Mouse (Mus musculus): ENCODE measurements around the gene Lamtor2. TPM values are rescaled to one million over a fixed set of nuclear protein-coding genes. Genes with fewer than 3 reads are reported as not detected.

Gene Lamtor2
- polyA plus RNA-seq, 1 experiment from 2014 or later: 198 TPM

- Histone ChIP-seq H3K36me3 (peaks cover 62% of the 10 kb centered on the region), H3K27ac (no peak overlapping the region), H3K4me2 (no peak overlapping the region), H3K9ac (no peak overlapping the region), H3K9me3 (no peaks in the 10 kb centered on the region), H3K27me3 (replicated peaks) (no peaks in the 10 kb centered on the region), H3K4me3 (replicated peaks) (no peak overlapping the region), H3K4me1 (no peaks in the 10 kb centered on the region; the same call in 1 of the 2 replicates)
- 74% methylated on average over 4 of the region's 4 CpGs for WGBS
- no peak for ATAC-seq (ENCODE audit: insufficient read depth, low FRiP score, low read depth)
Observed at GRCm38 (mm10) chr3:88566536-88567061, 13.7 kb upstream of the Lamtor2 start.

DNA sequence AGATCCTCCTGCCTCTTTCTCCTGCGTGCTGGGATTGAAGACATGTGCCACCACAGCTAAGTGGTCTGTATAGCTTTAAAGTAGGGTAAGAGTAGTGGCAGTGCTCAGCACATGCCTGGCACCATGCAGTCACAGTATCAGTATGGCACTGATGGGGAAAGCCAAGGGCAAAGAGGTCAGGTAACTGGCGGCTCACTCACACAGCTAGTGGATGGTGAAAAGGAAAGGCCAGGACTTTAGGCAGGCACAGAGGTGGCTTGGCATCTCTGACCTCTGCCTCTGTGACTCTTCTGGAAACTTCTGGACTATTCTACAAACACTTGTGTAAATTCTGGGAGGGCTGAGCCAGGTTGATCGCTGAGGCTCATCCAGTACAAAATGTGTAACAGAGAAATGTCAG lies 13.2 kb upstream of the Lamtor2 start:
- H3K36me3 ChIP-seq: peaks cover 62% of the 10 kb centered on the region
- WGBS: 86% methylated on average over 3 of the region's 3 CpGs
- no peak overlapping the region for H3K27ac ChIP-seq
- H3K9me3 ChIP-seq: no peaks in the 10 kb centered on the region
- H3K9ac ChIP-seq: no peak overlapping the region
- H3K27me3 ChIP-seq (replicated peaks): no peaks in the 10 kb centered on the region
- no peak for ATAC-seq (ENCODE audit: insufficient read depth, low FRiP score, low read depth)
- no peak overlapping the region for H3K4me3 ChIP-seq (replicated peaks)
- no peak overlapping the region for H3K4me2 ChIP-seq
- no peaks in the 10 kb centered on the region; the same call in 1 of the 2 replicates for H3K4me1 ChIP-seq

GRCm38 (mm10) chr3:88563966-88564365 lies 11.1 kb upstream of the Lamtor2 start:
- H3K4me3 ChIP-seq (replicated peaks): no peak overlapping the region
- WGBS: 82% methylated on average over 7 of the region's 7 CpGs
- no peaks in the 10 kb centered on the region for H3K9me3 ChIP-seq
- no peak for ATAC-seq (ENCODE audit: insufficient read depth, low FRiP score, low read depth)
- H3K4me1 ChIP-seq: no peaks in the 10 kb centered on the region; the same call in 1 of the 2 replicates
- H3K36me3 ChIP-seq: peaks cover 77% of the 10 kb centered on the region
- H3K27me3 ChIP-seq (replicated peaks): no peaks in the 10 kb centered on the region
- no peak overlapping the region for H3K9ac ChIP-seq
- no peak overlapping the region for H3K27ac ChIP-seq
- no peak overlapping the region for H3K4me2 ChIP-seq

GRCm38 (mm10) chr3:88563442-88563841 lies 10.6 kb upstream of the Lamtor2 start:
- ATAC-seq (ENCODE audit: insufficient read depth, low FRiP score, low read depth): 0 out of 2 replicates have a peak, but pooled peaks have one; percentile 12
- 70% methylated on average over 4 of the region's 4 CpGs for WGBS
- Histone ChIP-seq H3K9ac (no peak overlapping the region), H3K4me3 (replicated peaks) (no peak overlapping the region), H3K4me1 (no peaks in the 10 kb centered on the region; the same call in 1 of the 2 replicates), H3K27ac (no peak overlapping the region), H3K27me3 (replicated peaks) (no peaks in the 10 kb centered on the region), H3K4me2 (no peak overlapping the region), H3K36me3 (peaks cover 73% of the 10 kb centered on the region), H3K9me3 (no peaks in the 10 kb centered on the region)

DNA sequence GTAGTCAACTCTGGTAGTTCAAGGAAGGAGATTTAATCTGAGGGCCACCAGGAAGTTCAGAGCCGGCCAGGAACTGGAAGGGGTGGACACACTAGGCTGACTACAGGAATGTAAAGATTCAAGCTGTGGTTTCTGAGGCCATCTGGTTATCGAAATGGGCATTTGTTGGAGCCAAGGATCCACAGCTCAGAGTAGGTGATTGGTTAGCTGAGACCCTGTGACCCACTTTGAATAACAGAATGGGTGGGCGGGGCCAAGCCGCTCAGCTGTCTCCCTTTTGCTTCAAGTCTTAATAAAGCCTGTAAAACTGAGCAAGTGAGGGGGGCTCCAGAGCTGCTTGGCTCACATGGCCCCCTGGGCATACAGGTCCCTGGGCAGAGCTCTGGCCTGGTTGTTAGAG lies 9.1 kb upstream of the Lamtor2 start:
- H3K36me3 ChIP-seq: peaks cover 69% of the 10 kb centered on the region
- H3K4me3 ChIP-seq (replicated peaks): no peak overlapping the region
- H3K27ac ChIP-seq: no peak overlapping the region
- no peak for ATAC-seq (ENCODE audit: insufficient read depth, low FRiP score, low read depth)
- no peaks in the 10 kb centered on the region for H3K4me1 ChIP-seq
- H3K4me2 ChIP-seq: no peak overlapping the region
- no peaks in the 10 kb centered on the region for H3K27me3 ChIP-seq (replicated peaks)
- WGBS: 69% methylated on average over 4 of the region's 4 CpGs
- no peaks in the 10 kb centered on the region for H3K9me3 ChIP-seq
- H3K9ac ChIP-seq: no peak overlapping the region

DNA sequence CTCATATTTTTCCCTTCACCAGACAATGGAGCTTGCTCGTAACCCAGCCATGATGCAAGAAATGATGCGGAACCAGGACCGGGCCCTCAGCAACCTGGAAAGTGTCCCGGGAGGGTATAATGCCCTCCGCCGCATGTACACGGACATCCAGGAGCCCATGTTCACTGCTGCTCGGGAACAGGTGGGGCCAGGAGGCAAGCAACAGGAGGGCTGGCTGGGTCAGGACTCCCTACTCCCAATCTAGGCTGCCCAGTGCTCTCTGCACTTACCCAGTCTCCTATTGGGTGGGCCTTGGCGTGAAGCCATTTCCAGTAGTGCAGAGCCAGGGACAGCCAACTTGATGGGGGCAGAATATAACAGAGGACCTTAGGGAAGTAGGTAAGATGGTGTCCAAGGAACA lies 6.7 kb upstream of the Lamtor2 start:
- Histone ChIP-seq H3K27ac (no peak overlapping the region), H3K9me3 (no peaks in the 10 kb centered on the region), H3K4me3 (replicated peaks) (no peak overlapping the region), H3K27me3 (replicated peaks) (no peaks in the 10 kb centered on the region), H3K4me1 (peaks cover 10% of the 10 kb centered on the region), H3K4me2 (no peak overlapping the region), H3K36me3 (peaks cover 59% of the 10 kb centered on the region), H3K9ac (no peak overlapping the region)
- 94% methylated on average over 9 of the region's 9 CpGs for WGBS
- ATAC-seq (ENCODE audit: insufficient read depth, low FRiP score, low read depth): no peak

DNA sequence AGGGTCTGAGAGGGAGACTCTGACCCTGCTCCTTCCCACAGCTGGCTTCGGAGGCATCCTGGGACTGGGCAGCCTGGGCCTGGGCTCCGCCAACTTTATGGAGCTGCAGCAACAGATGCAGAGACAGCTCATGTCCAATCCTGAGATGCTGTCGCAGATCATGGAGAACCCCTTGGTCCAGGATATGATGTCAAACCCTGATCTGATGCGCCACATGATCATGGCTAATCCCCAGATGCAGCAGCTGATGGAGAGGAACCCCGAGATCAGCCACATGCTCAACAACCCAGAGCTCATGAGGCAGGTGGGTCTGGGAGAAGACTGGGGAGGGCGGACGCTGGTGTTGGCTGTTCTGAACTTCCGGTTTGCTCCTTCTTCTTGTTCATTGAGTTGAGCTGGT lies 3.7 kb upstream of the Lamtor2 start:
- peaks cover 16% of the 10 kb centered on the region for H3K4me1 ChIP-seq
- WGBS: 95% methylated on average over 8 of the region's 8 CpGs
- no peaks in the 10 kb centered on the region for H3K9me3 ChIP-seq
- ATAC-seq (ENCODE audit: insufficient read depth, low FRiP score, low read depth): no peak
- H3K27ac ChIP-seq: no peak overlapping the region
- H3K9ac ChIP-seq: no peak overlapping the region
- H3K36me3 ChIP-seq: peaks cover 42% of the 10 kb centered on the region
- no peak overlapping the region for H3K4me2 ChIP-seq
- no peak overlapping the region for H3K4me3 ChIP-seq (replicated peaks)
- no peaks in the 10 kb centered on the region for H3K27me3 ChIP-seq (replicated peaks)

- Histone ChIP-seq H3K4me1 (peaks cover 21% of the 10 kb centered on the region), H3K36me3 (peaks cover 37% of the 10 kb centered on the region), H3K9ac (no peak overlapping the region), H3K4me2 (no peak overlapping the region), H3K27me3 (replicated peaks) (no peaks in the 10 kb centered on the region), H3K27ac (no peak overlapping the region), H3K9me3 (no peaks in the 10 kb centered on the region), H3K4me3 (replicated peaks) (no peak overlapping the region)
- 93% methylated on average over 6 of the region's 6 CpGs for WGBS
- ATAC-seq (ENCODE audit: insufficient read depth, low FRiP score, low read depth): no peak
Observed at GRCm38 (mm10) chr3:88555731-88556130, 2.9 kb upstream of the Lamtor2 start.

DNA sequence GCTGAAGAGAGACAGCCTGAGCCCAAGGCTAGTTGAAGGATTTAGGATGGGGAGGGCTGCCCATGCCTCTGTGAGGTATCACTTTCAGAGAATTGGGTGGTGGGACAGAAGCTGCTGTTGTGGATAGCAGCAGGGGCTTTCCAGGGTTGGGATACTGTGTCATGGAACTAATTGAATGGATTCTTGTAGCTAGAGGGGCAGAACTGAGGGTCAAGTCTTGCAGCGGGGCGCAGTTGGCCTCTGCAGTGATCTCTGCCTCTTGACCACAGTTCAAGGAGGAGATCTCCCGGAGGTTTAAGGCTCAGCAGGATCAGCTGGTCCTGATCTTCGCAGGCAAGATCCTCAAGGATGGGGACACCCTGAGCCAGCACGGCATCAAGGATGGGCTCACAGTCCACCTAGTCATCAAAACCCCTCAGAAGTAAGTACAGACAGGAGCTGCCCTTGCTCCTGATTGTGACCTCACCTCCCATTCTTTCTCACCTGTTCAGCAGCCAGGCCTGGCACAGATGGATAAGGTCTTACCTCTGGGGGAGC lies 2.3 kb upstream of the Lamtor2 start:
- Histone ChIP-seq H3K9me3 (no peaks in the 10 kb centered on the region), H3K27me3 (replicated peaks) (no peaks in the 10 kb centered on the region), H3K4me2 (peak overlapping the region; percentile 75; the same call in 1 of the 2 replicates), H3K4me1 (peaks cover 21% of the 10 kb centered on the region), H3K27ac (no peak overlapping the region), H3K9ac (no peak overlapping the region), H3K4me3 (replicated peaks) (no peak overlapping the region), H3K36me3 (peaks cover 32% of the 10 kb centered on the region; the same call in 1 of the 2 replicates)
- 90% methylated on average over 5 of the region's 5 CpGs for WGBS
- ATAC-seq (ENCODE audit: insufficient read depth, low FRiP score, low read depth): no peak

GRCm38 (mm10) chr3:88553880-88554586 lies 1.2 kb upstream of the Lamtor2 start:
- H3K9me3 ChIP-seq: no peaks in the 10 kb centered on the region
- peaks cover 21% of the 10 kb centered on the region for H3K4me1 ChIP-seq
- H3K4me3 ChIP-seq (replicated peaks): peak overlapping the region; percentile 85
- WGBS: under 1% methylated on average over 41 of the region's 41 CpGs
- H3K36me3 ChIP-seq: peaks cover 22% of the 10 kb centered on the region; the same call in 1 of the 2 replicates
- peak overlapping the region; percentile 98 for H3K27ac ChIP-seq
- peak overlapping the region; percentile 75 for H3K4me2 ChIP-seq
- H3K9ac ChIP-seq: peak overlapping the region; percentile 88
- H3K27me3 ChIP-seq (replicated peaks): no peaks in the 10 kb centered on the region
- peak; percentile 7 for ATAC-seq (ENCODE audit: insufficient read depth, low FRiP score, low read depth)

- ATAC-seq (ENCODE audit: insufficient read depth, low FRiP score, low read depth): peak; percentile 86
- Histone ChIP-seq H3K9me3 (no peaks in the 10 kb centered on the region), H3K4me2 (peak within 1 kb of the TSS; percentile 75), H3K9ac (peak within 1 kb of the TSS; percentile 88), H3K27me3 (replicated peaks) (no peaks in the 10 kb centered on the region), H3K36me3 (peaks cover 19% of the 10 kb centered on the region; the same call in 1 of the 2 replicates), H3K4me1 (peaks cover 23% of the 10 kb centered on the region), H3K27ac (peak within 1 kb of the TSS; percentile 98), H3K4me3 (replicated peaks) (peak within 1 kb of the TSS; percentile 85)
- WGBS: under 1% methylated on average over 26 of the region's 37 CpGs
Observed at GRCm38 (mm10) chr3:88553525-88553879, 628 bp upstream of the Lamtor2 start, which contains the start of gene Ubqln4. Gene Ubqln4 (plus strand): TSS chr3:88553758.

GRCm38 (mm10) chr3:88552082-88552645 lies 710 bp downstream of the Lamtor2 start:
- Histone ChIP-seq H3K4me3 (replicated peaks) (peak overlapping the region; percentile 85), H3K4me1 (peaks cover 25% of the 10 kb centered on the region), H3K27ac (peak overlapping the region; percentile 98), H3K36me3 (peaks cover 13% of the 10 kb centered on the region; the same call in 1 of the 2 replicates), H3K4me2 (peak overlapping the region; percentile 75), H3K9me3 (no peaks in the 10 kb centered on the region), H3K27me3 (replicated peaks) (no peaks in the 10 kb centered on the region), H3K9ac (peak overlapping the region; percentile 53)
- WGBS: 18% methylated on average over 16 of the region's 16 CpGs
- no peak for ATAC-seq (ENCODE audit: insufficient read depth, low FRiP score, low read depth)

Data from stomach, embryonic 15.5 days (tissue).